Mouse (Mus musculus) limb, embryonic 11.5 days (tissue): ENCODE results near the gene Wwox. TPM values are rescaled to one million over a fixed set of nuclear protein-coding genes. Genes with fewer than 3 reads are reported as not detected.

Experiments used
- ATAC-seq: fragments of 200-750 bp; cut with Nextera tagmentation; 2 replicates; pipeline ENCODE4 v1.8.0; 2017; ENCODE audit warnings: low read depth; ENCODE audit not compliant: insufficient number of reproducible peaks, low FRiP score, low TSS enrichment
- DNase-seq: peaks from one replicate; pipeline ENCODE4 v3.0.0-alpha.2; 2015; ENCODE audit warnings: low spot score
- H3K27ac ChIP-seq: fragments of 300-500 bp; sonication (generic); replicated peaks from 2 replicates; pipeline ENCODE4 v1.5.1; 2014; ENCODE audit warnings: low read depth, mild to moderate bottlenecking, low read length
- H3K27me3 ChIP-seq: fragments of 300-500 bp; sonication (generic); 2 replicates; pipeline ENCODE4 v1.6.1; 2014; ENCODE audit warnings: mild to moderate bottlenecking, low read length, mixed read lengths; ENCODE audit not compliant: control insufficient read depth, insufficient read depth
- H3K36me3 ChIP-seq: fragments of 300-500 bp; sonication (generic); 2 replicates; pipeline ENCODE4 v1.6.1; 2014; ENCODE audit warnings: mild to moderate bottlenecking, low read length, moderate library complexity, mixed read lengths; ENCODE audit not compliant: control insufficient read depth, insufficient read depth
- H3K4me1 ChIP-seq: fragments of 300-500 bp; sonication (generic); 2 replicates; pipeline ENCODE4 v1.6.1; 2014; ENCODE audit warnings: low read length, mixed read lengths; ENCODE audit not compliant: control insufficient read depth, insufficient read depth
- H3K4me2 ChIP-seq: fragments of 300-500 bp; sonication (generic); 2 replicates; pipeline ENCODE4 v1.6.1; 2014; ENCODE audit warnings: low read depth, mild to moderate bottlenecking, moderate library complexity; ENCODE audit not compliant: severe bottlenecking
- H3K4me3 ChIP-seq: fragments of 300-500 bp; sonication (generic); 2 replicates; pipeline ENCODE4 v1.5.1; 2014; ENCODE audit warnings: low read depth, low read length
- H3K9ac ChIP-seq: fragments of 300-500 bp; sonication (generic); 2 replicates; pipeline ENCODE4 v1.6.1; 2014; ENCODE audit warnings: mild to moderate bottlenecking, low read length
- H3K9me3 ChIP-seq: fragments of 300-500 bp; sonication (generic); 2 replicates; pipeline ENCODE4 v1.6.1; 2016; ENCODE audit warnings: low read length; ENCODE audit not compliant: control insufficient read depth
- WGBS: fragments of 180-500 bp; shearing (Covaris S2); extraction: QIAGEN DNeasy Blood & Tissue Kit; methylation state at CpG from one replicate; pipeline ENCODE4 v1.1.7; 2014; 5-methylcytosine and 5-hydroxymethylcytosine counted together
- polyA plus RNA-seq: library from polyadenylated mRNA; unstranded; fragments of >200 nt; fragmentation: Nextera tagmentation; extraction: Ambion mirVana; gene quantifications from 2 replicates; pipeline ENCODE4 v1.2.1, GENCODE M21; 2014

Gene Wwox
- polyA plus RNA-seq, 1 experiment from 2014 or later: 7.3 TPM

DNA sequence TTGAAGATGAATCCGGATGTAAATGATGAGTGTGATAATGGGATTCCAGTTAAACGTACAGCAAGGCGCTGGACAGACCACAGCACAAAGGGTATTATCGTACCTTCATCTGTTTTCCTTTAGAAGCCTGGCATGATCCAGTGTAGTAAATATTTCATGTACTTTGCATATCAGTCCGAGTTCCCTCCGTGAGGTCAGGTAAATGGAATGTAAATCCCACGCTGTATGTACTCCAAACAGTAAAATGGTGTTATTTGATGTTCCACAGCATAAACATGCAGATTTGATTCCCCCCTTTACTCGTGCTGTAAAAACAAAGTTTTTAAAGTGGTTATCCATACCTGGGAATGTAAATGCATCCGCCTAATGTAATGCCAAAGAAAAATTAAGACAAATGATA is 202.4 kb downstream of the Wwox start:
- Histone ChIP-seq H3K4me2 (no peak overlapping the region), H3K36me3 (no peaks in the 10 kb centered on the region), H3K9ac (no peak overlapping the region), H3K27ac (no peak overlapping the region), H3K27me3 (no peaks in the 10 kb centered on the region), H3K4me1 (peaks cover 6% of the 10 kb centered on the region), H3K9me3 (no peaks in the 10 kb centered on the region), H3K4me3 (no peak overlapping the region)
- DNase-seq (no peak), ATAC-seq (no peak)
- WGBS: 70% methylated on average over 9 of the region's 9 CpGs

DNA sequence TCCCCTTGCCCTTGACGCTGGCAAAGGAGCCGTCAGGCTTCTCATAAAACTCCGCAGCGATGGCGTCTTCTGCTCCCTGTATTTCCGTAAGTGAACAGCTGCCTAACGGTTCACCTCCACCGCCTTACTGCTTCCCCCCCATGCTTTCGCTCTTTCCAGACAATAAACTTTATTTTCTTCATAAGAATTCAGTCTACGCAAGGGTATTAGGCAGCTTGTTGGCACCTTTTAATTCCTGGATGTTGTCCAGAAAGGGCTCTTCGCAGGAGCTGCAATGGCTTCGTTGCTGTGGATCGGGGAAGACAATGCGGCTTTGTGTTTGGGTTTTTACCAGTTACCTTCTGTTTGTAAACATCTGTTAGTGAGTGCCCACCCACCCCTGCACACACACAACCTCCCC is 211.3 kb downstream of the Wwox start:
- DNase-seq (no peak), ATAC-seq (no peak)
- Histone ChIP-seq H3K27ac (no peak overlapping the region), H3K9me3 (no peaks in the 10 kb centered on the region), H3K9ac (no peak overlapping the region), H3K36me3 (no peaks in the 10 kb centered on the region), H3K4me1 (peaks cover 5% of the 10 kb centered on the region), H3K27me3 (no peaks in the 10 kb centered on the region), H3K4me2 (no peak overlapping the region), H3K4me3 (no peak overlapping the region)
- WGBS: 63% methylated on average over 14 of the region's 14 CpGs

DNA sequence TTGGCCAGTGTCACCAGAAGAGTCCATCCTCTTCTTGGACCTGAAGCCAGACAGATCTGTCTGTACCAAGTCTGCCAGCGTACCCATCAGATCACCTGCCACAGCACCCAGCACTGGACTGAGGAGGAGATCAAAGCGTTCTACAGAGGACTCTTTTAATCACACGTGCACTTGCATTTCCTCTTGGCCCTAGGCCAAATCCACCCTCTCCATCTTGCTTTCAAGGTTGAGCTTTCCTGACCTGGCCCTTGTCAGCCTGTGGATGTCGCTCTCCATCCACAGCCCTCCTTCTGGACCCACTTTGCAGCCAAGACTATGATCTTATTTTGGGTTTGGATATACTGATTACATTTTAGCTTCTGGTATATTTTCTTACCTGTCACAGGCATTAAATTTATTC is 218.3 kb downstream of the Wwox start:
- ATAC-seq (no peak), DNase-seq (no peak)
- Histone ChIP-seq H3K4me1 (peaks cover 6% of the 10 kb centered on the region; the same call in 1 of the 2 replicates), H3K9ac (no peak overlapping the region), H3K9me3 (no peaks in the 10 kb centered on the region), H3K27me3 (no peaks in the 10 kb centered on the region), H3K36me3 (no peaks in the 10 kb centered on the region), H3K27ac (no peak overlapping the region), H3K4me2 (no peak overlapping the region), H3K4me3 (no peak overlapping the region)
- WGBS: 57% methylated on average over 4 of the region's 4 CpGs

- Histone ChIP-seq H3K4me2 (no peak overlapping the region), H3K36me3 (no peaks in the 10 kb centered on the region), H3K9ac (no peak overlapping the region), H3K4me3 (no peak overlapping the region), H3K27ac (no peak overlapping the region), H3K4me1 (peaks cover 6% of the 10 kb centered on the region; the same call in 1 of the 2 replicates), H3K9me3 (no peaks in the 10 kb centered on the region), H3K27me3 (no peaks in the 10 kb centered on the region)
- 19% methylated on average over 4 of the region's 4 CpGs for WGBS
- DNase-seq: no peak
- peak; percentile 39; the same call in 1 of the 2 replicates for ATAC-seq
These were observed 219.0 kb downstream of the Wwox start for GRCm38 (mm10) chr8:114658475-114658874.

DNA sequence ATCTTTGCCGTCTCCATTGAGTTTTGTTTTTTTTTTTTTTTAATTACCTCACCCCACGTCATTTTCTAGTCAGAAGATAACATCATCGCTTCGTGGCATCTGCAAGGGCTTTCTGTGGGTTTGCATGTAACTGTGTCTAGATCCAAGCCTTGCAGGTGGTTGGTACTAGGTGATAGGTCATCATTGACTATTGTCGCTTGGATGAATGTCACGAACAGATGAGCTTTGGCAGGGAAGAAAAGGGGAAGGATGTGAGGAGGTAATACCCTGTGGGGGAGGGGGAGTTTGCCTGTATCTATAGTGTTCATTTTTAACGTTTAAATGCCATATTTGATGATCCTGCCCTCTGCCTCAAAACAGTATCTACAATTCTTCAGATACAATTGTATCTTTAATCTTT is 223.6 kb downstream of the Wwox start:
- peaks cover 4% of the 10 kb centered on the region; the same call in 1 of the 2 replicates for H3K4me1 ChIP-seq
- no peak overlapping the region for H3K4me3 ChIP-seq
- no peaks in the 10 kb centered on the region for H3K9me3 ChIP-seq
- H3K27me3 ChIP-seq: no peaks in the 10 kb centered on the region
- no peaks in the 10 kb centered on the region for H3K36me3 ChIP-seq
- DNase-seq (no peak), ATAC-seq (no peak)
- 81% methylated on average over 7 of the region's 7 CpGs for WGBS
- no peak overlapping the region for H3K27ac ChIP-seq
- no peak overlapping the region for H3K9ac ChIP-seq
- H3K4me2 ChIP-seq: no peak overlapping the region

- H3K4me1 ChIP-seq: no peaks in the 10 kb centered on the region
- H3K36me3 ChIP-seq: no peaks in the 10 kb centered on the region
- H3K27me3 ChIP-seq: no peaks in the 10 kb centered on the region
- no peak overlapping the region for H3K27ac ChIP-seq
- H3K4me2 ChIP-seq: no peak overlapping the region
- WGBS: 66% methylated on average over 6 of the region's 6 CpGs
- H3K9ac ChIP-seq: no peak overlapping the region
- H3K9me3 ChIP-seq: no peaks in the 10 kb centered on the region
- DNase-seq (no peak), ATAC-seq (no peak)
- H3K4me3 ChIP-seq: no peak overlapping the region
These were observed 226.1 kb downstream of the Wwox start for GRCm38 (mm10) chr8:114665521-114665920.

- Histone ChIP-seq H3K27ac (no peak overlapping the region), H3K36me3 (no peaks in the 10 kb centered on the region), H3K4me2 (no peak overlapping the region), H3K4me1 (no peaks in the 10 kb centered on the region), H3K9me3 (no peaks in the 10 kb centered on the region), H3K4me3 (no peak overlapping the region), H3K9ac (no peak overlapping the region), H3K27me3 (no peaks in the 10 kb centered on the region)
- DNase-seq (no peak), ATAC-seq (no peak)
- 68% methylated on average over 6 of the region's 6 CpGs for WGBS
These were observed 231.3 kb downstream of the Wwox start for GRCm38 (mm10) chr8:114670801-114671200.

DNA sequence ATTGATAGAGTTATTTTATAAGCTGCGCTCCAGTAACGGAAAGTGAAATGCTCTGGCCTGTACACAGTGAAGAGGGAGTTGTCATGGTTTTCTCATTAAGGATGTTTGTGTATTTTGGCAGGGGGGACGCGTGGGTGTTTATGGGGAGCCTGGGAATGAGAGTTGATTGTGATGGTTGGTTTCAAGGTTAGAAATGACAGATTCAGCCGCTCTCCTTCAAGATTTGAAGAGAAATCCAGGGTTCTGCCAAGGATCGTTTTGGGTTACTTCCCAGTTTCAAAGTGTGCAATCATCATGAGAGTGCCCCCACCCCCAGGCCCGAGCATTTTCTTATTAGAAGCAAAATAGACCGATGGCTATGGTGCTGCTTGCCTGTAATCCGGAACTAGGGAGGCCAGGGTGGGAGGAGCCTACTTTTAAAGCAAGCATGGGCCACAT is 231.8 kb downstream of the Wwox start:
- ATAC-seq (no peak), DNase-seq (no peak)
- Histone ChIP-seq H3K4me1 (no peaks in the 10 kb centered on the region), H3K27ac (no peak overlapping the region), H3K27me3 (no peaks in the 10 kb centered on the region), H3K36me3 (no peaks in the 10 kb centered on the region), H3K9ac (no peak overlapping the region), H3K4me2 (no peak overlapping the region), H3K9me3 (no peaks in the 10 kb centered on the region), H3K4me3 (no peak overlapping the region)
- 74% methylated on average over 9 of the region's 9 CpGs for WGBS

GRCm38 (mm10) chr8:114673416-114673815 is 234.0 kb downstream of the Wwox start:
- H3K4me2 ChIP-seq: no peak overlapping the region
- no peaks in the 10 kb centered on the region for H3K36me3 ChIP-seq
- no peak overlapping the region for H3K9ac ChIP-seq
- 91% methylated on average over 3 of the region's 3 CpGs for WGBS
- H3K27me3 ChIP-seq: no peaks in the 10 kb centered on the region
- no peak for DNase-seq
- H3K9me3 ChIP-seq: no peaks in the 10 kb centered on the region
- no peak for ATAC-seq
- no peak overlapping the region for H3K27ac ChIP-seq
- H3K4me3 ChIP-seq: no peak overlapping the region
- H3K4me1 ChIP-seq: 0 out of 2 replicates have a peak, but pooled peaks cover 6% of the 10 kb centered on the region
